Mouse (Mus musculus): ENCODE results near the gene Olfr622.

Gene Olfr622

DNA sequence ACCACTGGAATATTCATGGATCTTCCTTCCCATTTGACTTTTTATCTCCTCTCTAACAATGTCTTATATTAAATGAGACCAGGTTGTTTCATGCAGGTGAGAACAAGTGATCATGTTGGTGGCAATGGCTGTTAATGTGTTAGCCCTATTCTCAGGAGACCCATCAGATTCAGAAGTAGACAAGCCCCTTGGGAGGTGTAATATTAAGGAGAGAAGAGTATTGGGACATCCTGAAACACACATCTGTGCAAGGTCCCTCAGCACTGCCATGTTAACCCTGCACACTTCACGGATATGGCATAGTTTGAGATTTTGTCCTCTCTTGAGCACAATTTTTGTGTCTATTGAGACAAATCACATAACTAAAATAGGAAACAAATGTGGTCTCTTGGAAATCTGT lies at the start of gene Olfr622:
Gene Olfr622 (minus strand): TSS at position 101 of the 400 bp plus-strand sequence.
- no peak for DNase-seq (ENCODE audit: low read depth in 1 of 2, low spot score in 2 of 2)

DNA sequence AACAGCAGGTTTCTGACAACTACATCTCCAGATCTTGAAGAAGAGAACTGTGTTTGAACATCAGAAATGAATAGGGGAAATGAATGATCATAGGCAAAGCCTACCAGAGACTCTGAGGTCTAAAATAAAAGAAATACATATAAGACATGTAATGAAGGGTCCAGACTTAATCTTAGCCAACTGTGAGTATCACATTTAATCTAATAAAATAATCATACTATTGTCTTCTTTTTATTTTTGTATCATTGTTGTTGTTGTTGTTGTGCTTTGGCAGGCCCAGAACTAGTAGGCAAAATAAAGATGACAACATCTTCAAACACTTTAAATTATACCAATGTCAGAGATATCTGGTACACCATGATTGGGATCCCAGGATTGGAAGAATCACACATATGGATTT lies 39.9 kb upstream of the Olfr622 start, which contains the start of gene Olfr625-ps1:
Gene Olfr625-ps1 (plus strand): TSS at position 301 of the 400 bp plus-strand sequence.
- DNase-seq (ENCODE audit: low read depth in 1 of 2, low spot score in 2 of 2) = no peak

- DNase-seq (ENCODE audit: low read depth in 1 of 2, low spot score in 2 of 2) = no peak
Measured at GRCm38 (mm10) chr7:103671091-103671490, 28.6 kb upstream of the Olfr622 start, which contains the start of gene Olfr624. TSS of gene Olfr624 (minus strand) at chr7:103671191.

GRCm38 (mm10) chr7:103663598-103663997 lies 21.1 kb upstream of the Olfr622 start, which contains the start of gene Olfr623:
TSS of gene Olfr623 (minus strand) at chr7:103663698.
- no peak for DNase-seq (ENCODE audit: low read depth in 1 of 2, low spot score in 2 of 2)

- DNase-seq (ENCODE audit: low read depth in 1 of 2, low spot score in 2 of 2) = no peak
Measured at GRCm38 (mm10) chr7:103644070-103644469, 1.6 kb upstream of the Olfr622 start.

DNA sequence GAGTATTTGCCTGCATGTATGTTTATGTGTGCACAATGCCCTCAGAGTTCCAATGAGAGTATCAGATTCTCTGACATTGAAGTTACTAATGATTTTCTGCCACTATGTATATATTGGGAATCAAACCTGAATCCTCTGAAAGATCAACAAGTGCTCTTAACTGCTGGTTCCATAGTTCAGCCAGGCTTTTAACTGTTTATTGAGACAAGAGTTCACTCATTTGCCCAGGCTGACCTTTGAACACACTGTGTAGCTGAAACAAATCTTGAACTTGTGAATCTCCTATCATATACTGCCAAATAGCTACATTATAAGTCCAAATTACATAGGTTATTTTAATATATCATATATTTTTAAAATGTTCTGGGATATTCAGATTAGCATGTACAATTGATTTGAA lies 5.7 kb downstream of the Olfr622 start:
- no peak for DNase-seq (ENCODE audit: low read depth in 1 of 2, low spot score in 2 of 2)

GRCm38 (mm10) chr7:103612434-103612833 lies 30.1 kb downstream of the Olfr622 start, which contains the start of gene Olfr620:
TSS of gene Olfr620 (minus strand) at chr7:103612534.
- DNase-seq (ENCODE audit: low read depth in 1 of 2, low spot score in 2 of 2) = no peak

GRCm38 (mm10) chr7:103607425-103607824 lies 35.1 kb downstream of the Olfr622 start:
- no peak for DNase-seq (ENCODE audit: low read depth in 1 of 2, low spot score in 2 of 2)

DNA sequence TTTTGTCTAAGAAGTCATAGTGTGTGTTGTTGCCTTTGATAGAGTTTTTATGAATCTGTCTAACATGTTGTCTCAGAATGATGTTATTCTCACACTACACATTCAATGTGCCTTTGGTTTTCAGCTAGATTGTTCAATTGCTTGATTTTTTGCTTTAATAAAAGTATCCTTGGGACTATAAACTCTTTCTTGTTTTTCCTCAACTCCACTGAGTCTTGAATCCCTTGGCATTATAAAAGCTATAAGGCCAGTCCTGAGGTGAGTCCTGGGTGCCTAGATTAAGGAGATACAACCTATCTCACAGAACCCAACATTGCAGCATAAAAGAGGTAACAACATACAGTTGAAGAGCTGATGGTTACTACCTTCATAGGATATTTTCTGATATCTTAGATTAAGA lies 42.2 kb downstream of the Olfr622 start, which contains the start of gene Olfr619:
Gene Olfr619 (plus strand): TSS at position 301 of the 400 bp plus-strand sequence.
- no peak for DNase-seq (ENCODE audit: low read depth in 1 of 2, low spot score in 2 of 2)

DNA sequence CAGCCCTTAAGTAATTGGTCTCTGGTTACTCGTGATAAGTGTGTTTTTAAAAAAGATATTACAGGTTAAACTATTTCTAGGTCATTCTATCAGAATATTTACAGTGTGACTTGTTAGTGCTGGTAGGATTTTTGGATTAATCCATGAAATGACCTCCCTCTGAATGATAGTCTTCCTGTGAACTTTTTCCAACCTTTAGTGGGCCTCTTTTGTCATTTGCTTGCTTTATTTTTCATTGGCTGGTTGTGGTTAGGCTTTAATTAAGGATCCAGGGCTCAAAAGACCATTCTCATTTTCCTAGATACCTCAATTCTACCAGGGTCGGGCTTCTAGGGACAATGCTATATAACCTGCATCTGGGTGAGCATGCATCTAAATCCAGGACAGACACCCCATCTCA lies 52.7 kb downstream of the Olfr622 start, which contains the start of gene Olfr618:
Gene Olfr618 (plus strand): TSS at position 301 of the 400 bp plus-strand sequence.
- no peak for DNase-seq (ENCODE audit: low read depth in 1 of 2, low spot score in 2 of 2)

Measured in monocyte, adult 2 months (primary cell).